Comparison of ENCODE assay signal across 12 mouse cellular contexts in the genomic region with DNA sequence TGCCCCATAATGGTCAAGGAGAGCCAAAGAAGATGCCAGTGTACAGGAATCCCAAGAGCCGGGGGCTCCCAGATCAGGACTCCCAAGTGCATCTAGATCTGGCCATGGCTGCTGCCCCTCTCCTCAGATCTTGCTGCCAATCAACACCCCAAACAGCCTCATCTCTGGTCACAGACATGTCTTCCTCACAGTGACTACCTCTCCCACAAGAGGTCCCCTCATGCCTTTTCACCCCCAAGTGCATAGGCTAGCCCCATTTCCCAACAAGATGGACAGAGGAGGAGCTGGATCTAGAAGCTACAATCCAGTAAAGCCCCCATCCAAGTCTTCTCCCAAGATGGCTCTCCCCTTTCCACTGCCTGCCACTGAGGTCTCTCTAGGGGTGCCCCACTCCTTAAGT. TPM values are rescaled to one million over a fixed set of nuclear protein-coding genes. Genes with fewer than 3 reads are reported as not detected.
DNase-seq lines count a peak whose midpoint lies in the region; ATAC-seq and TF ChIP-seq lines count a peak whose summit lies in the region.
"Had no signal": no experiment of that assay in that cellular context is flagged by ENCODE, and none has a peak within 500 bp of the region (broad histone marks: within the 10 kb centered on the region; RNA-seq: fewer than 3 reads in every experiment).

No protein-coding gene starts in this region.

- no peak overlapping the region; the same call in 1 of the 2 replicates for H3K4me2 ChIP-seq in kidney, embryonic 15.5 days
- peak overlapping the region; percentile 100 for H3K4me2 ChIP-seq in forebrain, embryonic 11.5 days (ENCODE audit: low read depth, low read length, severe bottlenecking)
- peak overlapping the region; percentile 98 for H3K4me2 ChIP-seq in midbrain, postnatal 0 days (ENCODE audit: low read depth, low read length, poor library complexity, severe bottlenecking)
- no peak overlapping the region for H3K4me2 ChIP-seq in lung, postnatal 0 days (replicated peaks; ENCODE audit: low read depth, low read length)

- H3K9ac ChIP-seq in kidney, embryonic 15.5 days: no peak overlapping the region
- no peak overlapping the region for H3K9ac ChIP-seq in forebrain, embryonic 11.5 days (ENCODE audit: low read length)
- 0 out of 2 replicates have a peak overlapping the region, but pooled peaks have one; percentile 89 for H3K9ac ChIP-seq in midbrain, postnatal 0 days (replicated peaks; ENCODE audit: low read length, poor library complexity, severe bottlenecking)
- no peak overlapping the region for H3K9ac ChIP-seq in lung, postnatal 0 days (replicated peaks; ENCODE audit: low read depth)
- H3K9ac ChIP-seq: liver, embryonic 12.5 days had no signal

- no peak for DNase-seq in kidney, adult 9 months
- DNase-seq in forebrain, embryonic 11.5 days (ENCODE audit: low spot score): no peak
- peak; percentile 9 for DNase-seq in induced T-regulatory cell, adult 2 months (ENCODE audit: low read depth)
- no peak for DNase-seq in midbrain, postnatal 0 days (ENCODE audit: low spot score)
- DNase-seq in urinary bladder, postnatal 14 days (ENCODE audit: low spot score): no peak
- DNase-seq in urinary bladder, postnatal 25 days (ENCODE audit: low spot score): no peak
- no peak for DNase-seq in lung, postnatal 0 days (ENCODE audit: low spot score)
- DNase-seq: right cerebral cortex, postnatal 25 days; thymus, postnatal 14 days had no signal

- ATAC-seq in kidney, embryonic 15.5 days (replicated peaks; ENCODE audit: low FRiP score): no peak
- no peak for ATAC-seq in forebrain, embryonic 11.5 days (replicated peaks; ENCODE audit: low FRiP score)
- ATAC-seq in midbrain, postnatal 0 days (ENCODE audit: low FRiP score): no peak
- no peak for ATAC-seq in lung, postnatal 0 days
- ATAC-seq: liver, embryonic 12.5 days had no signal

- TF ChIP-seq CTCF in midbrain, postnatal 0 days (IDR thresholded peaks at IDR 0.05): no peak
- TF ChIP-seq CTCF in lung, postnatal 0 days (IDR thresholded peaks at IDR 0.05): no peak

- H3K36me3 ChIP-seq in kidney, embryonic 15.5 days: no peaks in the 10 kb centered on the region
- no peaks in the 10 kb centered on the region for H3K36me3 ChIP-seq in forebrain, embryonic 11.5 days (ENCODE audit: control insufficient read depth, insufficient read depth, low read length)
- no peaks in the 10 kb centered on the region for H3K36me3 ChIP-seq in midbrain, postnatal 0 days (ENCODE audit: insufficient read depth, low read length)
- no peaks in the 10 kb centered on the region for H3K36me3 ChIP-seq in lung, postnatal 0 days (ENCODE audit: insufficient read depth, low read length)
- H3K36me3 ChIP-seq: liver, embryonic 12.5 days had no signal

- no peaks in the 10 kb centered on the region for H3K9me3 ChIP-seq in kidney, embryonic 15.5 days (replicated peaks)
- no peaks in the 10 kb centered on the region for H3K9me3 ChIP-seq in forebrain, embryonic 11.5 days (ENCODE audit: control insufficient read depth, low read length)
- H3K9me3 ChIP-seq in midbrain, postnatal 0 days (ENCODE audit: low read length): no peaks in the 10 kb centered on the region
- no peaks in the 10 kb centered on the region for H3K9me3 ChIP-seq in lung, postnatal 0 days (ENCODE audit: low read length)
- H3K9me3 ChIP-seq: liver, embryonic 12.5 days had no signal

- H3K27me3 ChIP-seq in kidney, embryonic 15.5 days: peaks cover 79% of the 10 kb centered on the region
- peaks cover 47% of the 10 kb centered on the region for H3K27me3 ChIP-seq in forebrain, embryonic 11.5 days (ENCODE audit: control insufficient read depth, insufficient read depth, low read length)
- no peaks in the 10 kb centered on the region for H3K27me3 ChIP-seq in midbrain, postnatal 0 days (ENCODE audit: insufficient read depth, low read length)
- H3K27me3 ChIP-seq in lung, postnatal 0 days (replicated peaks; ENCODE audit: insufficient read depth, low read length): peaks cover 11% of the 10 kb centered on the region; the same call in 1 of the 2 replicates

- peak overlapping the region; percentile 66 for H3K4me3 ChIP-seq in kidney, embryonic 15.5 days (replicated peaks)
- peak overlapping the region; percentile 65 for H3K4me3 ChIP-seq in forebrain, embryonic 11.5 days (ENCODE audit: low read depth, low read length)
- peak overlapping the region; percentile 84 for H3K4me3 ChIP-seq in midbrain, postnatal 0 days (ENCODE audit: low read depth, low read length)
- H3K4me3 ChIP-seq in lung, postnatal 0 days (ENCODE audit: low read depth, low read length): no peak overlapping the region

- H3K4me1 ChIP-seq in kidney, embryonic 15.5 days: peaks cover 53% of the 10 kb centered on the region
- H3K4me1 ChIP-seq in forebrain, embryonic 11.5 days (replicated peaks; ENCODE audit: control insufficient read depth, insufficient read depth, low read length): peaks cover 18% of the 10 kb centered on the region
- peaks cover 34% of the 10 kb centered on the region for H3K4me1 ChIP-seq in midbrain, postnatal 0 days (ENCODE audit: insufficient read depth, low read length)
- H3K4me1 ChIP-seq in lung, postnatal 0 days (ENCODE audit: insufficient read depth, low read depth, low read length): peaks cover 10% of the 10 kb centered on the region; the same call in 1 of the 2 replicates

- H3K27ac ChIP-seq in kidney, embryonic 15.5 days: no peak overlapping the region
- no peak overlapping the region for H3K27ac ChIP-seq in forebrain, embryonic 11.5 days (ENCODE audit: low read depth, low read length)
- H3K27ac ChIP-seq in midbrain, postnatal 0 days (ENCODE audit: low read depth, low read length): no peak overlapping the region
- no peak overlapping the region for H3K27ac ChIP-seq in lung, postnatal 0 days (ENCODE audit: low read length)
- H3K27ac ChIP-seq: liver, embryonic 12.5 days had no signal

- no peak for TF ChIP-seq EP300 in lung, postnatal 0 days (IDR thresholded peaks at IDR 0.05)

- WGBS in kidney, embryonic 15.5 days: 69% methylated on average over 1 of the region's 1 CpGs
- WGBS in forebrain, embryonic 11.5 days: 81% methylated on average over 1 of the region's 1 CpGs
- WGBS in midbrain, postnatal 0 days: 89% methylated on average over 1 of the region's 1 CpGs
- 77% methylated on average over 1 of the region's 1 CpGs for WGBS in lung, postnatal 0 days

RNA-seq across cellular contexts. Expression of a gene that starts 1.4 kb away (rescaled TPM):
- 0.13 and 0.14 TPM in 2 replicates for polyA plus RNA-seq in kidney, embryonic 15.5 days (2015; fragmentation: Nextera tagmentation; extraction: Ambion mirVana)
- 0.39 and 1.1 TPM in 2 replicates for polyA plus RNA-seq in forebrain, embryonic 11.5 days (2014; fragmentation: Nextera tagmentation; extraction: Ambion mirVana)
- 29.0 and 34.2 TPM in 2 replicates for total RNA-seq in midbrain, postnatal 0 days (2014; rRNA removed)
- 1.7 TPM in 2 replicates for polyA plus RNA-seq in midbrain, postnatal 0 days (2015; fragmentation: Nextera tagmentation; extraction: Ambion mirVana)
- 0.13 and 0.26 TPM in 2 replicates for polyA plus RNA-seq in lung, postnatal 0 days (2015; fragmentation: Nextera tagmentation; extraction: Ambion mirVana)
- total RNA-seq: CH12.LX had no signal
- polyA plus RNA-seq: liver, embryonic 12.5 days had no signal

Comparison
In these comparisons a context has a peak if more than half of its experiments do, and no peak if none do; other contexts are left out.
1. H3K4me2 ChIP-seq: peak in forebrain, embryonic 11.5 days (single experiment) and midbrain, postnatal 0 days (single experiment); none in kidney, embryonic 15.5 days (single experiment) and lung, postnatal 0 days (single experiment).